Mouse (Mus musculus): Measurements from ENCODE around the gene Ccdc59. TPM values are rescaled to one million over a fixed set of nuclear protein-coding genes. Genes with fewer than 3 reads are reported as not detected.

Ccdc59 gene
- polyA plus RNA-seq (2015; fragmentation: Nextera tagmentation; extraction: Ambion mirVana): 60.9 and 62.4 TPM in 2 replicates

DNA sequence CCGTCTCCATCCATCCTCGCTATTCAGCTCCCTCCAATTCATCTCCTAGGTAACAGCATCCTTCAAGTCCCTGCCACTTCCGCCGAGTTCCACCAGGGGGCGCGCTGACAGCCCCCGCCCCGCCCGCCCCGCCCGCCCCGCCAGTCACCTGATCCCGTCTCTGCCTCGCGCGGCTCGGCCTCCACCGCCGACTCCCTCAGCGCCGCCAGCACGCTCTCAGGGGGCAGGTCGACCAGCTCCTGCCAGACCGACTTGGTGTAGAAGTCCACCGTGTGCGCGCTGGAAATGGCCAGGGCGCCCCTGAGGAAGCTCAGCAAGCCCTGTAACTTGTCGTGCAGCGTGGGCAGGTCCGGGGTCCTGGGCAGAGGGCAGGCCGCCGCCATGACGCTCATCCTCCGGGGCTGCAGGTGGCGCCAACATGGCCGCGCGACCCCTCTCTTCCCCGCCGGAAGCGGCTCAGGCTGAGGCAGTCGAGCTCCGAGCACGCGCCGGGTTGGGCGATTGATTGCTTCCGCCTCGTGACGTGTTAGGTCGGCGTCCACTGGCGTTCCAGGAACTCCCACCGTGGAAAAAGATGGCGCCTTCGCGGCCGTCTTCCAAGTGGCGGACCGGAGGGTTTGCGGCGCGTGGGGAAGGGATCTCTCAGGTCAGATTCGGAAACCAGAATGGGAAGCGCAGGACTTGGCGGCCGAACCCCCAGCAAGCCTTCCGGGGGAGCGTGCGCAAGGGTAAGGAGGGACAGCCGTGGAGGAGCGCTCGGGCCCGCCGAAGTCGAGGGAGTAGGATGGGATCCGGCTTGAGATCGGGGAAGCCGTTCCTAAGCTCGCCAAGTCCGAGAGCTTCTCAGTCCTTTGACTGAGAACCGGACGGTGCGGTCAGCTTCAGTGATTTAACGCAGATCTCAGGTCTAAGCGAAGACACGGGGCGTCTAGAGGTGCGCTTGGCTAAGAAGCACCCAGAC lies at the start of gene Ccdc59, which contains the start of gene Mettl25:
Ccdc59 (plus strand) TSS at position 140 of the 961 bp plus-strand sequence.
Mettl25 (minus strand) TSS at position 453 of the 961 bp plus-strand sequence.
- Histone ChIP-seq H3K36me3 (peaks cover 36% of the 10 kb centered on the region), H3K27me3 (no peaks in the 10 kb centered on the region), H3K4me2 (peak within 1 kb of the TSS; percentile 68), H3K4me3 (replicated peaks) (peak within 1 kb of the TSS; percentile 90), H3K9ac (peak within 1 kb of the TSS; percentile 89), H3K9me3 (replicated peaks) (no peaks in the 10 kb centered on the region), H3K4me1 (peaks cover 13% of the 10 kb centered on the region), H3K27ac (peak within 1 kb of the TSS; percentile 98)
- under 1% methylated on average over 86 of the region's 90 CpGs for WGBS
- ATAC-seq (replicated peaks; ENCODE audit: low FRiP score): peak; percentile 99

- H3K27ac ChIP-seq: 0 out of 2 replicates have a peak overlapping the region, but pooled peaks have one; percentile 13
- ATAC-seq (replicated peaks; ENCODE audit: low FRiP score): peak; percentile 58; the same call in 1 of the 2 replicates
- no peaks in the 10 kb centered on the region for H3K27me3 ChIP-seq
- H3K36me3 ChIP-seq: peaks cover 6% of the 10 kb centered on the region
- H3K4me2 ChIP-seq: peak overlapping the region; percentile 21; the same call in 1 of the 2 replicates
- H3K4me3 ChIP-seq (replicated peaks): no peak overlapping the region
- H3K9ac ChIP-seq: no peak overlapping the region
- H3K9me3 ChIP-seq (replicated peaks): no peaks in the 10 kb centered on the region
- no peaks in the 10 kb centered on the region for H3K4me1 ChIP-seq
- WGBS: 50% methylated on average over 15 of the region's 15 CpGs
Observed at GRCm38 (mm10) chr10:105793776-105794552, 46.9 kb upstream of the Ccdc59 start.

DNA sequence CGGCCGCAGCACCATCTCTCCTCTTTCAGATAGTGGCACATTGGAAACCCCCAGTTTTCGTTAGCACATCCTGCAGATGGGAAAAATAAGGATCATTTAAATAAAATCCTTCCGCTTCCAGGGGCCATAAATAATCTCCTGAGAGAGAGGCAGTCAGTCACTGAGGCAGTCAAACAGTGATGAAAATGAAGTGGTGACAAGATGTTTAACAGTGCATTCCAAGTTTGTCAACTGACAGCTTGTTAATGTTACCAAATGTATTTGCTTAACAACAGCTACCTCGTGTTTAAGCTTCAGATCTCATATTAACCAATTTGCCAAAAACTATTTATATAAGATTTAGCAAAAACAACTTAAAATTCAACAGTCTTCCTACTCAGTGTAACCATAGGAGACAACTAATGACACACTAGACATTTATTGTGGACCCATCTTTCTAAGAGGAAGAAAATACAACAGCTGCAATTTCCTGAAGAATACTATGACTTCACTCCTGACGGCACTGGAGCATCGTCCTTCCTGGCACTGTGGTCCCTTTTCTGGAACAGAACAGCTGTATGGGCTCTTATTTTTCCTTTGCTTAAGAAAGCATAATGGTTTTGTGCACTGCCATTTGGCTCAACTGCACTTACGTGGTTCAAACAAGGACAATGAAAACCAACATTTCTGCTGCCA lies 43.5 kb upstream of the Ccdc59 start:
- ATAC-seq (replicated peaks; ENCODE audit: low FRiP score): no peak
- H3K4me1 ChIP-seq: no peaks in the 10 kb centered on the region
- H3K4me3 ChIP-seq (replicated peaks): no peak overlapping the region
- no peak overlapping the region for H3K4me2 ChIP-seq
- H3K9me3 ChIP-seq (replicated peaks): no peaks in the 10 kb centered on the region
- H3K9ac ChIP-seq: no peak overlapping the region
- H3K36me3 ChIP-seq: peaks cover 6% of the 10 kb centered on the region
- WGBS: 70% methylated on average over 8 of the region's 8 CpGs
- no peaks in the 10 kb centered on the region for H3K27me3 ChIP-seq
- H3K27ac ChIP-seq: no peak overlapping the region

DNA sequence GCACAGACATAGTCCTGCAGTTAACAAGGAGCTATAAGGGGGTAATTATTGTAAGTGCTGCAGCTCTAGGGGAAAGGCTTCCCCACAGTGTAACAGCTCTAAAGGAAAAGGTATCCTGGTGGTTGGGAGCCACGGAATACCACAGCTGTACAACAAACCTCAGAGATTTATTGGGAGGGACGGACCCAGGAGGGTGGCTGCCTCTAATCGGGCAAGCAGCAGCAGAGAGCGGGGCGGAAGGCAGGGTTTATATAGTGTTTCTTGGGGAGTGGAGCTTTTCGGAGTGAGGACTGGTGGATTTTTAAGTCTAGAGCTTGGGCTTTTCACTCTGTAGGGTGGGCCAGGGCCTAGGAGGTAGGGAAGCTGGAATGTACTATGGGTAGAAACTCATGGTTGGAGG lies 39.7 kb upstream of the Ccdc59 start:
- Histone ChIP-seq H3K4me1 (no peaks in the 10 kb centered on the region), H3K4me3 (replicated peaks) (no peak overlapping the region), H3K9me3 (replicated peaks) (no peaks in the 10 kb centered on the region), H3K36me3 (no peaks in the 10 kb centered on the region), H3K9ac (no peak overlapping the region), H3K27ac (no peak overlapping the region), H3K4me2 (no peak overlapping the region), H3K27me3 (no peaks in the 10 kb centered on the region)
- 39% methylated on average over 6 of the region's 6 CpGs for WGBS
- no peak for ATAC-seq (replicated peaks; ENCODE audit: low FRiP score)

GRCm38 (mm10) chr10:105802132-105802531 lies 38.7 kb upstream of the Ccdc59 start:
- Histone ChIP-seq H3K36me3 (no peaks in the 10 kb centered on the region), H3K27ac (no peak overlapping the region), H3K4me3 (replicated peaks) (no peak overlapping the region), H3K9ac (no peak overlapping the region), H3K4me1 (no peaks in the 10 kb centered on the region), H3K4me2 (no peak overlapping the region), H3K9me3 (replicated peaks) (no peaks in the 10 kb centered on the region), H3K27me3 (no peaks in the 10 kb centered on the region)
- no peak for ATAC-seq (replicated peaks; ENCODE audit: low FRiP score)
- 85% methylated on average over 6 of the region's 6 CpGs for WGBS

DNA sequence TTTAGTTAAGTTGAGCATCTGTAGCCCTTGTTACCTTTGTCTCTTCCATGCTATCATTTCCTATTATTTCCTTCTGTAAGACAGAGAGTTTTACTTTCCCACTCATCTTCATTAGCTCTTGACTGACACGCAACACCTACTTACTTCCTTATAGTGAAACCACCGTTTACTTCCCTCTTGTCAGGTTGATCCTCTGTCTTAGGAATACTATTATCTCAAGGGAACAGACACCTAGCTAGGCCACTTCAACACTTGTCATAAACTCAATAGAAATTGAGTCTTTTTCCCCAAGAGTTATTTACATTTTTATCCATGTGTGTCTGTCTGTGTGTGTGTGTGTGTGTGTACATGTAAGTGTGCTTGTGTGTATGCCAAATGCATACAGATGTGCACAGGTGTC lies 37.4 kb upstream of the Ccdc59 start:
- Histone ChIP-seq H3K27me3 (no peaks in the 10 kb centered on the region), H3K36me3 (no peaks in the 10 kb centered on the region), H3K4me2 (no peak overlapping the region), H3K9ac (no peak overlapping the region), H3K4me3 (replicated peaks) (no peak overlapping the region), H3K27ac (no peak overlapping the region), H3K4me1 (no peaks in the 10 kb centered on the region), H3K9me3 (replicated peaks) (no peaks in the 10 kb centered on the region)
- WGBS: 91% methylated on average over 2 of the region's 2 CpGs
- no peak for ATAC-seq (replicated peaks; ENCODE audit: low FRiP score)

DNA sequence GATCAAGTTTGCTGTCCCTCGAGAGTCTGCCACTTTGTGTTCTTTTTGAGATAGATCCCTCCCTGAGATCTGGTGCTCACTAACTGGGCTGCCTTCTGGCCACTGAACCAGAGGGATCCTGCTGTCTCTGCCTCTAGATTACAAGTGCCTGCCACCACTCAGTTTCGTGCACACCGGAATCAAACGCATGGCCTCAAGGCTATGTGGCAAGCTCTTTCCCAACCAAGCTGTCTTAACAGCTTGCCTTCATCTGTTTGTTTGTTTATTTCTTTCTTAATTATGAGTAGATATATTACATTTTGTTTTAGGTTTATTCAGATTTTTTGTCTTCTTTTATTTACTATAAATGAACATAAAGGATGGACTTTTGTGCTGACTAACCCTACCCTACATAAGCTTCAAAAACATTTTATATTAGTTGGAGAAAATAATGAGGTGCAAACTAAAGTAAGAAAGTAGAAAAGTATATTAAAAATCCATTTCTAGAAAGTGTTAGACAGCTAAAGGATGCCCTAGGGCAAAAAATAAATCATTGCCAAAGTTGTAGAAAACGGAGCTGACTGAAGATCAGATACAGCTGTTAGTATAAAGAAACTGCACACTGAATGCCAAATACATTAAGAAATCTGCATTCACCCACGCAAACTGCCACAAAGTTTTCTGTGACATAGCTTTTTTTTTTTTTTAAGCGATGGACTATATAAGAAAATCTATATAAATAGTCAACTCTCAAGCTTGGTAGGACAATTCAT lies 34.4 kb upstream of the Ccdc59 start:
- ATAC-seq (replicated peaks; ENCODE audit: low FRiP score): no peak
- H3K27ac ChIP-seq: no peak overlapping the region
- H3K9me3 ChIP-seq (replicated peaks): no peaks in the 10 kb centered on the region
- H3K9ac ChIP-seq: no peak overlapping the region
- no peaks in the 10 kb centered on the region for H3K36me3 ChIP-seq
- 62% methylated on average over 7 of the region's 7 CpGs for WGBS
- H3K4me1 ChIP-seq: no peaks in the 10 kb centered on the region
- H3K4me3 ChIP-seq (replicated peaks): no peak overlapping the region
- no peaks in the 10 kb centered on the region for H3K27me3 ChIP-seq
- no peak overlapping the region for H3K4me2 ChIP-seq

- H3K4me3 ChIP-seq (replicated peaks): no peak overlapping the region
- 69% methylated on average over 10 of the region's 10 CpGs for WGBS
- H3K9me3 ChIP-seq (replicated peaks): no peaks in the 10 kb centered on the region
- peak; percentile 40; the same call in 1 of the 2 replicates for ATAC-seq (replicated peaks; ENCODE audit: low FRiP score)
- no peaks in the 10 kb centered on the region for H3K36me3 ChIP-seq
- no peaks in the 10 kb centered on the region for H3K27me3 ChIP-seq
- H3K27ac ChIP-seq: no peak overlapping the region
- no peaks in the 10 kb centered on the region for H3K4me1 ChIP-seq
- no peak overlapping the region for H3K4me2 ChIP-seq
- no peak overlapping the region for H3K9ac ChIP-seq
Observed at GRCm38 (mm10) chr10:105834627-105835228, 6.1 kb upstream of the Ccdc59 start.

- no peak overlapping the region for H3K27ac ChIP-seq
- no peaks in the 10 kb centered on the region for H3K9me3 ChIP-seq (replicated peaks)
- H3K36me3 ChIP-seq: peaks cover 47% of the 10 kb centered on the region
- ATAC-seq (replicated peaks; ENCODE audit: low FRiP score): no peak
- peak overlapping the region; percentile 68 for H3K4me2 ChIP-seq
- no peaks in the 10 kb centered on the region for H3K27me3 ChIP-seq
- WGBS: 82% methylated on average over 7 of the region's 7 CpGs
- H3K4me1 ChIP-seq: peaks cover 13% of the 10 kb centered on the region
- H3K4me3 ChIP-seq (replicated peaks): peak overlapping the region; percentile 90
- no peak overlapping the region for H3K9ac ChIP-seq
Observed at GRCm38 (mm10) chr10:105842574-105842973, 1.7 kb downstream of the Ccdc59 start.

- Histone ChIP-seq H3K27me3 (no peaks in the 10 kb centered on the region), H3K9ac (no peak overlapping the region), H3K9me3 (replicated peaks) (no peaks in the 10 kb centered on the region), H3K4me1 (no peaks in the 10 kb centered on the region), H3K4me2 (no peak overlapping the region), H3K36me3 (peaks cover 58% of the 10 kb centered on the region), H3K4me3 (replicated peaks) (no peak overlapping the region), H3K27ac (no peak overlapping the region)
- WGBS: 91% methylated on average over 5 of the region's 5 CpGs
- ATAC-seq (replicated peaks; ENCODE audit: low FRiP score): no peak
Observed at GRCm38 (mm10) chr10:105850286-105850685, 9.4 kb downstream of the Ccdc59 start.

GRCm38 (mm10) chr10:105851136-105851535 lies 10.3 kb downstream of the Ccdc59 start:
- Histone ChIP-seq H3K4me3 (replicated peaks) (no peak overlapping the region), H3K4me1 (no peaks in the 10 kb centered on the region), H3K9me3 (replicated peaks) (no peaks in the 10 kb centered on the region), H3K36me3 (peaks cover 50% of the 10 kb centered on the region), H3K9ac (no peak overlapping the region), H3K4me2 (no peak overlapping the region), H3K27me3 (no peaks in the 10 kb centered on the region), H3K27ac (no peak overlapping the region)
- WGBS: 87% methylated on average over 4 of the region's 4 CpGs
- no peak for ATAC-seq (replicated peaks; ENCODE audit: low FRiP score)
